Mouse (Mus musculus) C2C12 (cell line): ENCODE measurements around the gene Pla2r1.

Experiments
- CEBPB ChIP-seq: IDR thresholded peaks from one replicate; pipeline ENCODE4 v1.6.1; 2011; ENCODE audit warnings: low read depth, mild to moderate bottlenecking, control low read depth, moderate library complexity
- CTCF ChIP-seq: IDR thresholded peaks from one replicate; pipeline ENCODE4 v1.5.1; 2011; ENCODE audit not compliant: control insufficient read depth, insufficient read depth, insufficient read length
- FOSL1 ChIP-seq: IDR thresholded peaks from one replicate; pipeline ENCODE4 v1.8.0; 2011; ENCODE audit warnings: mild to moderate bottlenecking, low read length; ENCODE audit not compliant: poor library complexity, insufficient read depth, severe bottlenecking
- MAX ChIP-seq: IDR thresholded peaks from one replicate; pipeline ENCODE4 v1.6.1; 2011; ENCODE audit warnings: mild to moderate bottlenecking, control low read depth
- MYOG ChIP-seq: IDR thresholded peaks from one replicate; pipeline ENCODE4 v1.6.1; 2011; ENCODE audit not compliant: control insufficient read depth, insufficient read length; ENCODE audit errors: extremely low read depth
- USF1 ChIP-seq: IDR thresholded peaks from one replicate; pipeline ENCODE4 v1.6.1; 2011; ENCODE audit warnings: low read depth, mild to moderate bottlenecking, control low read depth, moderate library complexity

- no peak for TF ChIP-seq CTCF
- TF ChIP-seq MAX: no peak
- no peak for TF ChIP-seq USF1
- TF ChIP-seq MYOG: no peak
- TF ChIP-seq CEBPB: no peak
- TF ChIP-seq FOSL1: no peak
Observed at GRCm38 (mm10) chr2:60505145-60505544, 48.0 kb downstream of the Pla2r1 start.
